Mouse (Mus musculus): ENCODE data around the gene Gm38392.

DNA sequence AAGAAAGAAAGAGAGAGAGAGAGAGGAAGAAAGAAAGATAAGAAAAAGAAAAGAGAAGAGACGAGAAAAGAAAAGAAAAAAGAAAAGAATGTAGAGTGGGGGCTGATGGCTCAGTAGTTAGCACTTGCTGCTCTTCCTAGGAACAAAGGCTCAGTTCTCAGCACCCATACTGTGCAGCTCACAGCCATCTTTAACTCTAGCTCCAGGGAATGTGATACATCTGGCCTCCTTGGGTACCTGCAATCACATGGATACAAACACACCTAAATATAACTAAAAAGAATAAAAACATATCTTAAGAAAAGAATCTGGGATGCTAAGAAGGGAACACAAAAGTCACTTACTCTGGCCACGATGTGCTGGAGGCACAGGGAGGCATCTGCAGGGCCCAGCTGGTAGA, 10.9 kb downstream of the Gm38392 start:
- TF ChIP-seq CTCF (IDR thresholded peaks at IDR 0.05; ENCODE audit: borderline replicate concordance, insufficient read depth, low read length) (no peak), POLR2A (IDR thresholded peaks at IDR 0.05; ENCODE audit: low read depth, low read length) (no peak)
